Mouse (Mus musculus): ENCODE data around the gene Igsf6. TPM values are rescaled to one million over a fixed set of nuclear protein-coding genes. Genes with fewer than 3 reads are reported as not detected.

Gene Igsf6
- total RNA-seq (2021) = under 1 TPM; 0.18 to 0.49 TPM
- long read RNA-seq, experiment 1, partial matches to known transcripts = 0 of 1 reads
- long read RNA-seq, experiment 1, other reads (novel, unspliced or antisense) = 0 of 1 reads
- long read RNA-seq, experiment 2, partial matches to known transcripts = 0 of 1 reads
- long read RNA-seq, experiment 2, other reads (novel, unspliced or antisense) = 1 of 1 reads

DNA sequence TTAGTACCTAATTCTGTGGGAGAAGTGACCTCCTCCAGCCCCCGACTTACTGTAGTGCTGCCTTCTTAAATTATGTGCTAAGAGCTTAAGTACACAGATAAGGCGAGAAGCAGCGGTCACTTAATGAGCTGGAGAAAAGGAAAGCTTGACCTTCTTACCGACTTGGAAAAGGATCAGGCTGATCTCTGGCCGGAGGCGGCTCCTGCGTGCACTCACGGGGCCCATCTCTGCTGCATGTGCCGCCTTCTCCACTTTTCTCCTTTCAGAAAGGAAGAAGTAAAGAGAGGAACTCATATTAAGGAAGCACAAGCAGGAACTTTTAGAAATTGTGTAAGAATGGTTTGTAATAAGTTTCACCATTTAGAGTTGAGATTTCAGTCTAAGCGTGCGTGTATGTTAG is at the start of gene Igsf6:
Gene Igsf6 (minus strand): TSS at position 292 of the 400 bp plus-strand sequence.
- DNase-seq = no peak
- intact Hi-C loops (cut with DNase I) = no loop called here

DNA sequence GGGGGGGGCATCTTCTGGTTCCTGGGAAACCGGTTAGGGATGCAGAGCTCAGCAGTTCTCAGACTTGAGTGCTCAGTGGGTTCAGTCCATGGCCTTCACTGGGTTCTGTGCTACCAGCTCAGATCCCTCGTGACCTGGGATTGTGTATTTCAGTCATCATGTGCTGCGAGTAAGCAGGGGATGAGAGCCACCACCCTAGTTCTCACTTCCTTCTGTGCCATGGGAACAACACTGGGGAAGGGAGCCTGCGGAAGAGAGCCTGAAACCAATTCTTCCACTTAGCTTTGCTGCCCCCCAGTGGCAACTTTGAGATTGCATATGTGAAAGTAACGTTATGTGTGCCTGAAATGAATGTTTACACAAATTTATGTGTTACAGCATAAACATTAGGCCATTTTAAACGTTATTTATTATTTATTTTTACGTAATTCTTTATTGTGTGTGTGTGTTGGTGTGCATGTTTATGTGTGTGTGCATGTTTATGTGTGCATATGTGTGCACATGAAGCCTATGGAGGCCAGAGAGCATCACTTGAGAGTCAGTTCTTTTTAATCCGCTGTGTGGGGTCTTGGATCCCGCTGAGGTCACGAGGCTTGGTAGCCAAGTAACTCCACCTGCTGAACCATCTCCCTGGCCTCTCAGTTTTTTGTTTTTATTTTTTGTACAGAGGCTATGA is 45.9 kb upstream of the Igsf6 start:
- intact Hi-C loops (cut with DNase I) = no loop called here
- peak; percentile 62 to 77 for DNase-seq

- intact Hi-C loops (cut with DNase I) = no loop called here
Measured at GRCm38 (mm10) chr7:121111762-121112161, 37.4 kb upstream of the Igsf6 start.

DNA sequence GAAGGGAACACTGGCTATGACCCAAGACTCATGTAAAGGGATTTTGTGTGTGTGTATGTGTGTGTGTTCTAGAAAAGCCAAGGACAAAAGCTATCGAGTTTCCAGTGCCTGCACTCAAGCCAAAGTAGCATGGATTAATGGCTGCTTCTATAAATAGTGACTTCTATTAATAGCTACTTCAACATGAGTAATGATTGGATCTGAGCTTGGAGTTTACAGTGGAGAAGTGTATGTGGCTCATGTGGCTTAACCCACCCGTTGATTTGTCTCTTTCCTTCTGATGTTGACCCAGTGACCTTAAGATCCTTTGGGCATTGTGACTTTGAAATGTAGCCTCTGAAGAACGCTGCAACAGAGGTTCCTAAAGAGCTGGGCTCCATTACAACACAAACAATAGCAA is 36.9 kb upstream of the Igsf6 start:
- DNase-seq = no peak
- intact Hi-C loops (cut with DNase I) = no loop called here

More at GRCm38 (mm10) chr7:121111762-121112161, 37.4 kb upstream of the Igsf6 start:
- no peak for DNase-seq

DNA sequence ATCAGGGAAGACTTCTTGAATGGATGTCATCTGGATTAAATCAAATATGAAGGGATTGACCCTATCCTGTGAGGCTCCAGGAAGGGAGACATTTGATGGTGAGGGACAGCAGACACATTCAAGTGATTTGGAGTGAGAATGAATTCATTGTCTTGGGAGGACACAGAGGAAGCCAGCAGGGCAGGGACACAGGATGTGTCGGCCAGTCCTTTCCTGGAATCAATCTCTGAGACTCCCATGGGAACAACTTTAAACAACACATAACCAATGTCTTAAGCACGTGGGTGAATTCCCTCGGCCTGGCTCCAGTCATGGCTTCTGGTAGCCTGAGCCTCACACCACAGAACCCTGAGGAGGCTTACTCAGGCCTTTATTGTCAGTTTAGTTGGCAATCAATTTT is 33.5 kb upstream of the Igsf6 start:
- DNase-seq = no peak
- intact Hi-C loops (cut with DNase I) = no loop called here

GRCm38 (mm10) chr7:121098614-121099389 is 24.4 kb upstream of the Igsf6 start:
- intact Hi-C loops (cut with DNase I) = no loop called here
- DNase-seq = no peak

GRCm38 (mm10) chr7:121093026-121093425 is 18.7 kb upstream of the Igsf6 start:
- no peak for DNase-seq
- intact Hi-C loops (cut with DNase I) = no loop called here

DNA sequence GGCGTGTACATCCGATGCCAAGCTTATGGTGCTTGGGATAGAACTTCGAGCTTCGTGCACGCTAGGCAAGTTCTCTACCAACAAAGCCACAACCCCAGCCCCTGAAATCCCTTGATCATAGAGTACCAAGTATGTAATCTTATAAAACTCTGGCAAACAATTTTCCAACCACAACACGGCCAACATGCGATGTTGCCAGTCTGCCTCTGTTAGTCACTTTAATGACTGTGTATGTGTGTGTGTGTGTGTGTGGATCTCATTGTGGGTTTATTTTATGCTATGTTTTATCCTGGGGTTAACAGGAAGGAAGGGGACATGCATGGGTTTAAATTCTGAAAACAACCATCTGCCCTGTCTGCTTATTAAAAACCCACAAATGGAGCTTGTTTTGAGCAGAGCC is 16.4 kb upstream of the Igsf6 start:
- no peak for DNase-seq
- intact Hi-C loops (cut with DNase I) = no loop called here

- DNase-seq = no peak
- intact Hi-C loops (cut with DNase I) = no loop called here
Measured at GRCm38 (mm10) chr7:121088745-121089144, 14.4 kb upstream of the Igsf6 start.

- DNase-seq = peak in 1 of 2 experiments; percentile 29
- intact Hi-C loops (cut with DNase I) = no loop called here
Measured at GRCm38 (mm10) chr7:121085500-121085899, 11.1 kb upstream of the Igsf6 start.

GRCm38 (mm10) chr7:121084840-121085453 is 10.6 kb upstream of the Igsf6 start:
- no peak for DNase-seq
- intact Hi-C loops (cut with DNase I) = no loop called here

- intact Hi-C loops (cut with DNase I) = no loop called here
- DNase-seq = no peak
Measured at GRCm38 (mm10) chr7:121082949-121083513, 8.7 kb upstream of the Igsf6 start.

GRCm38 (mm10) chr7:121081816-121082215 is 7.4 kb upstream of the Igsf6 start:
- intact Hi-C loops (cut with DNase I) = no loop called here

DNA sequence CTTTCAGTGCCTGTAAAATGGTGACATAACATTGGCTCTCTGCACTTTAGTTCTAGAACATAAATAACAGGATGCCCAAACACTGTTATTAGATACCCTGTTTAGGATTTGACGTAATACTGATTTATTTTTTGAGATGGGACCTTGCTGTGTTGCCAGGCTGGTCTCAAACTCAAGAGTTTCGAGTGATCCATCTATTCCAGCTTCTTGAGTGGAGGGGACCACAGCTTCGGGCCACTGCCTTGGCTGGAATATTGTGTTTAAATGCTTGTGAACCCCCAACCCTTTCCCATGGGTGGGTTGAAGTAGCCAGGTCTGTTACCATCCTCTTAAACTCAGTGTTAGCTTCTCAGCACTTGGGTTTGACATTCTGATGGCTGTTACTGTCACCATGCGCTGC is 7.0 kb upstream of the Igsf6 start, which contains the start of gene Otoa:
Gene Otoa (plus strand): TSS at position 301 of the 400 bp plus-strand sequence.
- intact Hi-C loops (cut with DNase I) = no loop called here
- DNase-seq = no peak

More at GRCm38 (mm10) chr7:121081816-121082215, 7.4 kb upstream of the Igsf6 start:
- no peak for DNase-seq

GRCm38 (mm10) chr7:121077829-121078228 is 3.5 kb upstream of the Igsf6 start:
- intact Hi-C loops (cut with DNase I) = loop anchor here (1.0 kb wide), 1 partner anchor 43 kb away; no protein-coding TSS in a partner anchor
- peak in 1 of 2 experiments; percentile 38 for DNase-seq

GRCm38 (mm10) chr7:121077311-121077710 is 2.9 kb upstream of the Igsf6 start:
- DNase-seq = no peak
- intact Hi-C loops (cut with DNase I) = no loop called here

- intact Hi-C loops (cut with DNase I) = no loop called here
- DNase-seq = no peak
Measured at GRCm38 (mm10) chr7:121075416-121075815, 1.0 kb upstream of the Igsf6 start.

DNA sequence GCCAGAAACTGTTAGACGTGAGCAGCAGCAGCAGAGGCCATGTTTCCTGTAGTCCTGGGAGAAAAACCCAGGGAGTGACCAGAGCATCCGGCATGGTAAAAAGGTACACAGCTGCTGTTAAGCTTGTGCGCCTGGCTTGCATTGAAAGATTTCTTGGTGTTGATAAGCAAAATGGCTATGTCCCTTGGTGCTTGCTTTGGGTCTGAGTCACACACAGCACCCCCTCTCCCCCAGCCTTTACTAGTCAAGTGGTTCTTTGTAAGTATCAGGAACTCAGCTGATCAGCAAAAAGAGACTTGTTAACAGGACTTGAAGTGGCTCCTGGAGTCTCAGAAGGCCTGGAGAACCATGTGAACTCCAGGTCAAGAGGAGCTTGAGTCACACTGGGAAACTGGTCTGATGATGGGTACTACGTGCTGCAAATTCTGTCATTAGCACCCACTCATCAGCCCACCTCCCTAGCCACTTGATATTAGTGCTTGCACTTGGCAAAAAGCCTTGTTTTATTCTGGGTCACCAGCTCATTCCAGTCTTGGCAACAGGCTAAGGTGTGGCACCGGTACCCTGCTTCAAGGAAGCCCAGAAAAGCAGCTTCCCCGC is 529 bp upstream of the Igsf6 start:
- intact Hi-C loops (cut with DNase I) = no loop called here
- DNase-seq = no peak

DNA sequence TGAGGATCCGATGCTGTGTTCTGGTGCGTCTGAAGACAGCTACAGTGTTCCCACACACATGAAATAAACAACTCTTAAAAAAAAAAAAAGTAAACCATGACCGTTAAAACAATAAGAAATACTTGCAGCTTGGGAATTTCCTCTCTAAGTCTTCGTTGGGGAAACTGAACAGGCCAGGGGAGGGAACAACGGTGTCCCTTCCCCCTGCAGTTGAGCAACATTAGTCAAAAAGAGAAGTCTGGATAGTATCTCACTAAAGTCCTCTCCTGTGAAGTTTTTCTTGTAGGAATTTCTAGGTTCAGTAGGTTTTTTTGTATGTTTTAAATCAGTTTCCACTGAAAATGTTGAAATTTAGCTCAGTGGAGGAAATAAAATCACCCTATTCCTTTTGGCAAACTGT is 1.9 kb downstream of the Igsf6 start:
- intact Hi-C loops (cut with DNase I) = no loop called here
- no peak for DNase-seq

GRCm38 (mm10) chr7:121071276-121071675 is 3.1 kb downstream of the Igsf6 start:
- intact Hi-C loops (cut with DNase I) = no loop called here
- DNase-seq = no peak

Data from gastrocnemius, postnatal 36 days (tissue).